Mouse (Mus musculus): ENCODE measurements at regions not wholly inside any gene's neighbourhood (a gene's known extent, or its start where the extent isn't known, plus 50 kb on each side); places are given as distances from the start of the nearest gene placed in this dataset.

DNA sequence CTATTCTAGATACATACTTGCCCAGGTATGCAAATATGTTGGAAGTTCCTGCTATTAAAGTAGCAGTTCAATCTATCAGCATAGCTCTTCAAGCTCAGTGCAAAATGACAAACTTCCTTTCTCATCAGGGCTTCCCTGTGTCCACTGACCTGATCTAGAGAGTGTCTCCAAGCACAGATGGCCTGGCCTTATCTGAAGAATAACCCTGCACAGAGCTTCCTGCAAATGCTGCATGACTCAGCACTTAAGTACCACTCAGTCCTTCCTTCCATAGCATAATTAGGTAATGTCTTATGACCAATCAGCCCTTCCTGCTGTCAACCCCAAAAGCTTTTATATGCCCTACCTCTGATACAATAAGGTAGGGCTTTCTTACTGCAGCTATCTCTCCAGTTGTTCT lies 644.6 kb downstream of the Tmem182 start:
- Histone ChIP-seq H3K27me3 (ENCODE audit: control insufficient read depth, insufficient read depth, low read length) (no peaks in the 10 kb centered on the region), H3K27ac (ENCODE audit: insufficient read depth, low read length) (no peak overlapping the region), H3K4me3 (replicated peaks; ENCODE audit: insufficient read depth, low read depth, low read length) (no peak overlapping the region), H3K4me1 (ENCODE audit: control insufficient read depth, insufficient read depth, low read length) (no peaks in the 10 kb centered on the region)
- DNase-seq: no peak
- no peak for TF ChIP-seq POLR2A (IDR thresholded peaks at IDR 0.05; ENCODE audit: borderline replicate concordance, insufficient read depth, low read length)
- no peak for TF ChIP-seq CTCF (IDR thresholded peaks at IDR 0.05; ENCODE audit: borderline replicate concordance, insufficient read depth, low read depth, low read length)
